Mouse (Mus musculus): ENCODE results near the gene Mybphl.

- TF ChIP-seq CTCF (IDR thresholded peaks at IDR 0.05; ENCODE audit: extremely low read depth, insufficient read depth, insufficient read length, insufficient replicate concordance) (no peak), POLR2A (IDR thresholded peaks at IDR 0.05; ENCODE audit: low read depth, low read length) (no peak)
Observed at GRCm38 (mm10) chr3:108348376-108348775, 16.3 kb upstream of the Mybphl start.

All from spleen, adult 2 months (tissue).